ENCODE assay signal across 8 mouse cellular contexts in the genomic region with DNA sequence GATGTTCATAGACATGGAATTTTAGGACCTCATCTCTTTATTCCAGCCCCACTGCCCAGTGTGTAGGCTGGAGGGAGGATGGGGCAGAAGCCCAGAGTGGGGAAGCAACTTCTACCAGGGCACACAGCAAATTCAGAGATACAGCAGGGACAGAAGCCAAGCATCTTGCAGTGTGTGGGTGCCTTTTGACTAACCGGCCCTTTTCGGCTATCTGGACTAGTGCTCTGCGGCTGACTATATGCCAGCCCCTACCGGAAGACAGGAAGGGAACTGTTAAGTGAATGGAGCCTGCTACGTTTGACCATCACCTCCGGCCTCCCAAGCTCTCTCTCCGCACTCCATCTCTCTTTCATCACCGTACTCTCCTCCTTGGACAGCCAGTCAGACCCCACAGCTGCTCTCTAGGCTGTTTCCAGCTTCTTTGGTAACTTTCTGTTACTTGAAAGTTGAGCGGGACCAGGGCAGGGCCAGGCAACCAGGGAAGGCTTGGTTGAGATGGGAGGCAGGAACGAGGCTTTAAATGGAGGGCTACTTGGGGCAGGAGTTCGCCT. TPM values are rescaled to one million over a fixed set of nuclear protein-coding genes. Genes with fewer than 3 reads are reported as not detected.
DNase-seq lines count a peak whose midpoint lies in the region; ATAC-seq and TF ChIP-seq lines count a peak whose summit lies in the region.

No protein-coding gene starts in this region.

- no peak for TF ChIP-seq CTCF in liver, adult 2 months (IDR thresholded peaks at IDR 0.05; ENCODE audit: low read depth, low read length)

- no peaks in the 10 kb centered on the region; the same call in 1 of the 2 replicates for H3K36me3 ChIP-seq in liver, adult 2 months (ENCODE audit: control insufficient read depth, insufficient read depth, low read length)
- H3K36me3 ChIP-seq in forebrain, embryonic 15.5 days: no peaks in the 10 kb centered on the region
- H3K36me3 ChIP-seq in limb, embryonic 15.5 days: peaks cover 9% of the 10 kb centered on the region; the same call in 1 of the 2 replicates
- H3K36me3 ChIP-seq in neural tube, embryonic 15.5 days: 0 out of 2 replicates have a peak, but pooled peaks cover 6% of the 10 kb centered on the region

- no peak for ATAC-seq in forebrain, embryonic 15.5 days (replicated peaks)
- no peak for ATAC-seq in limb, embryonic 15.5 days (ENCODE audit: insufficient number of reproducible peaks, low FRiP score, low TSS enrichment, low read depth)
- ATAC-seq in neural tube, embryonic 15.5 days (ENCODE audit: low FRiP score): no peak

- peaks cover 63% of the 10 kb centered on the region for H3K4me1 ChIP-seq in liver, adult 2 months (ENCODE audit: control insufficient read depth, insufficient read depth, low read length)
- H3K4me1 ChIP-seq in forebrain, embryonic 15.5 days: peaks cover 83% of the 10 kb centered on the region
- peaks cover 86% of the 10 kb centered on the region for H3K4me1 ChIP-seq in limb, embryonic 15.5 days
- peaks cover 70% of the 10 kb centered on the region for H3K4me1 ChIP-seq in neural tube, embryonic 15.5 days

- peak overlapping the region; percentile 67 for H3K4me2 ChIP-seq in forebrain, embryonic 15.5 days (replicated peaks)
- H3K4me2 ChIP-seq in limb, embryonic 15.5 days: peak overlapping the region; percentile 60
- H3K4me2 ChIP-seq in neural tube, embryonic 15.5 days: peak overlapping the region; percentile 71

- H3K9ac ChIP-seq in liver, adult 2 months (ENCODE audit: low read depth, low read length): peak overlapping the region; percentile 1; the same call in 1 of the 2 replicates
- peak overlapping the region; percentile 53; the same call in 1 of the 2 replicates for H3K9ac ChIP-seq in forebrain, embryonic 15.5 days (replicated peaks)
- H3K9ac ChIP-seq in limb, embryonic 15.5 days: no peak overlapping the region
- peak overlapping the region; percentile 51; the same call in 1 of the 2 replicates for H3K9ac ChIP-seq in neural tube, embryonic 15.5 days (replicated peaks)

- TF ChIP-seq POLR2A in liver, adult 2 months (IDR thresholded peaks at IDR 0.05; ENCODE audit: extremely low read depth, insufficient read depth, low read length): no peak

- H3K27ac ChIP-seq in liver, adult 2 months (replicated peaks; ENCODE audit: insufficient read depth, low read depth, low read length): 0 out of 2 replicates have a peak overlapping the region, but pooled peaks have one; percentile 5
- peak overlapping the region; percentile 86; the same call in 1 of the 2 replicates for H3K27ac ChIP-seq in forebrain, embryonic 15.5 days (replicated peaks)
- peak overlapping the region; percentile 47; the same call in 1 of the 2 replicates for H3K27ac ChIP-seq in limb, embryonic 15.5 days
- peak overlapping the region; percentile 81; the same call in 1 of the 2 replicates for H3K27ac ChIP-seq in neural tube, embryonic 15.5 days (replicated peaks)

- H3K79me2 ChIP-seq in liver, adult 2 months (ENCODE audit: control insufficient read depth, insufficient read depth, low read length): peaks cover 51% of the 10 kb centered on the region

- H3K27me3 ChIP-seq in liver, adult 2 months (ENCODE audit: control insufficient read depth, insufficient read depth, low read length): no peaks in the 10 kb centered on the region
- H3K27me3 ChIP-seq in forebrain, embryonic 15.5 days: no peaks in the 10 kb centered on the region
- no peaks in the 10 kb centered on the region for H3K27me3 ChIP-seq in limb, embryonic 15.5 days
- no peaks in the 10 kb centered on the region for H3K27me3 ChIP-seq in neural tube, embryonic 15.5 days (replicated peaks)

- H3K4me3 ChIP-seq in liver, adult 2 months (ENCODE audit: insufficient read depth, low read depth, low read length): no peak overlapping the region
- no peak overlapping the region for H3K4me3 ChIP-seq in forebrain, embryonic 15.5 days
- peak overlapping the region; percentile 32; the same call in 1 of the 2 replicates for H3K4me3 ChIP-seq in limb, embryonic 15.5 days
- peak overlapping the region; percentile 32 for H3K4me3 ChIP-seq in neural tube, embryonic 15.5 days (replicated peaks)

- no peak for DNase-seq in liver, adult 2 months (ENCODE audit: extremely low read depth, low read depth, low spot score)
- DNase-seq in liver: no peak
- DNase-seq in right cerebral cortex, postnatal 25 days: no peak
- DNase-seq in right cerebral cortex, adult 2 months (ENCODE audit: low spot score in 2 of 2): no peak
- no peak for DNase-seq in thymus, postnatal 10 days (ENCODE audit: low spot score in 2 of 2)

- H3K9me3 ChIP-seq in forebrain, embryonic 15.5 days: no peaks in the 10 kb centered on the region
- H3K9me3 ChIP-seq in limb, embryonic 15.5 days: no peaks in the 10 kb centered on the region
- no peaks in the 10 kb centered on the region for H3K9me3 ChIP-seq in neural tube, embryonic 15.5 days (replicated peaks)

- 58% methylated on average over 11 of the region's 11 CpGs for WGBS in liver, adult 2 months
- 31% methylated on average over 11 of the region's 11 CpGs for WGBS in forebrain, embryonic 15.5 days
- 30% methylated on average over 11 of the region's 11 CpGs for WGBS in limb, embryonic 15.5 days
- 46% methylated on average over 11 of the region's 11 CpGs for WGBS in neural tube, embryonic 15.5 days

RNA-seq across cellular contexts. Expression of a gene that starts 21.8 kb away (rescaled TPM):
- total RNA-seq in liver, adult 2 months (2014; rRNA removed): 78.8 and 96.2 TPM in 2 replicates
- polyA plus RNA-seq in liver, adult 2 months (2012; rRNA removed): 27.3 and 32.2 TPM in 2 replicates
- 168 and 174 TPM in 2 replicates for polyA plus RNA-seq in forebrain, embryonic 15.5 days (2015; fragmentation: Nextera tagmentation; extraction: Ambion mirVana)
- 161 and 166 TPM in 2 replicates for polyA plus RNA-seq in limb, embryonic 15.5 days (2015; fragmentation: Nextera tagmentation; extraction: Ambion mirVana)
- 131 and 170 TPM in 2 replicates for polyA plus RNA-seq in neural tube, embryonic 15.5 days (2015; fragmentation: Nextera tagmentation; extraction: Ambion mirVana)

Comparison
In these comparisons a context has a peak if more than half of its experiments do, and no peak if none do; other contexts are left out.
1. H3K27ac ChIP-seq: peak in every context shown above with its lines; median percentile 86 in forebrain, embryonic 15.5 days; 81 in neural tube, embryonic 15.5 days; 47 in limb, embryonic 15.5 days; 5 in liver, adult 2 months.
2. H3K4me3 ChIP-seq: peak in limb, embryonic 15.5 days (single experiment) and neural tube, embryonic 15.5 days (single experiment); none in liver, adult 2 months (single experiment) and forebrain, embryonic 15.5 days (single experiment).
3. Peak in every context shown above with its lines, with median percentiles within 50 percentile points of each other: H3K4me2 ChIP-seq.